Mouse (Mus musculus) liver, postnatal 0 days (tissue): ENCODE measurements around the gene Hnrnpu. TPM values are rescaled to one million over a fixed set of nuclear protein-coding genes. Genes with fewer than 3 reads are reported as not detected.

Source experiments
- ATAC-seq: fragments of 200-750 bp; cut with Nextera tagmentation; 2 replicates; pipeline ENCODE4 v1.8.0; 2017; ENCODE audit warnings: mild to moderate bottlenecking, moderate library complexity
- DNase-seq: peaks from one replicate; pipeline ENCODE4 v3.0.0-alpha.2; 2016
- H3K27ac ChIP-seq: fragments of 300-500 bp; sonication (generic); 2 replicates; pipeline ENCODE4 v1.5.1; 2014; ENCODE audit warnings: antibody characterized with exemption, moderate library complexity, mild to moderate bottlenecking, low read depth
- H3K27me3 ChIP-seq: fragments of 300-500 bp; sonication (generic); 2 replicates; pipeline ENCODE4 v1.6.1; 2014; ENCODE audit warnings: low read length, control low read depth, mixed read lengths; ENCODE audit not compliant: insufficient read depth
- H3K36me3 ChIP-seq: fragments of 300-500 bp; sonication (generic); replicated peaks from 2 replicates; pipeline ENCODE4 v1.6.1; 2014; ENCODE audit warnings: mild to moderate bottlenecking, control low read depth, low read length, moderate library complexity, mixed read lengths; ENCODE audit not compliant: insufficient read depth
- H3K4me1 ChIP-seq: fragments of 300-500 bp; sonication (generic); 2 replicates; pipeline ENCODE4 v1.6.1; 2014; ENCODE audit warnings: antibody characterized with exemption, mild to moderate bottlenecking, control low read depth; ENCODE audit not compliant: insufficient read depth
- H3K4me2 ChIP-seq: fragments of 300-500 bp; sonication (generic); 2 replicates; pipeline ENCODE4 v1.6.1; 2014; ENCODE audit warnings: low read depth, mild to moderate bottlenecking, low read length, moderate library complexity, mixed read lengths
- H3K4me3 ChIP-seq: fragments of 300-500 bp; sonication (generic); 2 replicates; pipeline ENCODE4 v1.5.1; 2014; ENCODE audit warnings: low read depth, low read length
- H3K9ac ChIP-seq: fragments of 300-500 bp; sonication (generic); replicated peaks from 2 replicates; pipeline ENCODE4 v1.6.1; 2014; ENCODE audit warnings: mild to moderate bottlenecking, moderate library complexity
- H3K9me3 ChIP-seq: fragments of 300-500 bp; sonication (generic); 2 replicates; pipeline ENCODE4 v1.6.1; 2016; ENCODE audit warnings: mild to moderate bottlenecking, control low read depth, low read length, mixed read lengths
- CTCF ChIP-seq: sonication (generic); IDR thresholded peaks from 2 replicates; pipeline ENCODE4 v1.5.1; 2016; ENCODE audit warnings: antibody characterized with exemption, low read depth
- EP300 ChIP-seq: IDR thresholded peaks from 2 replicates; pipeline ENCODE4 v1.6.1; 2016; ENCODE audit warnings: antibody characterized with exemption, low read depth, mild to moderate bottlenecking
- WGBS: fragments of 180-500 bp; shearing (Covaris S2); extraction: QIAGEN DNeasy Blood & Tissue Kit; methylation state at CpG from one replicate; pipeline ENCODE4 v1.1.7; 2014; ENCODE audit not compliant: insufficient replicate concordance; 5-methylcytosine and 5-hydroxymethylcytosine counted together
- polyA plus RNA-seq: library from polyadenylated mRNA; unstranded; fragments of >200 nt; fragmentation: Nextera tagmentation; extraction: Ambion mirVana; gene quantifications from 2 replicates; pipeline ENCODE4 v1.2.1, GENCODE M21; 2015

Hnrnpu gene
- polyA plus RNA-seq, 1 experiment from 2014 or later, result 106 TPM

DNA sequence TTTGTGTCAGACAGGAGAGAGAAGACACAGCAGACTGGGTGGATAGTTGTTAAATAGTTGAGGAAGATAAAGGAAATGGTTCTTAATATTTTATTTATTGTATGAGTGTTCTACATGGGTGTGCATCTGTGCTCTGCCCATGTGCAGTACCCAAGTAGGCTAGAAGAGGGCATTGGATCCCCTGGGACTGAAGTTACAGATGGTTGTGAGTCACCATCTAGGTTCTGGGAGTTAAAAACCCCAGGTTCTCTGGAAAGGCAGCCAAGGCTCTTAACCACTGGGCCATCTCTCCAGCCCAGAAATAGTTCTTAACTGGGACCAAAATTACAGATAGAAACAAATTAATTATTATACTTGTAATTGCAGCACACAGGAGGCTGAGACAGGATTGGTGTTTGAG is 37.8 kb upstream of the Hnrnpu start:
- H3K4me1 ChIP-seq, result peaks cover 5% of the 10 kb centered on the region; the same call in 1 of the 2 replicates
- no peaks in the 10 kb centered on the region for H3K27me3 ChIP-seq
- H3K4me2 ChIP-seq, result no peak overlapping the region
- H3K36me3 ChIP-seq, result no peaks in the 10 kb centered on the region
- DNase-seq (no peak), ATAC-seq (no peak)
- H3K9ac ChIP-seq, result no peak overlapping the region
- H3K4me3 ChIP-seq, result no peak overlapping the region
- TF ChIP-seq EP300, result no peak
- TF ChIP-seq CTCF, result no peak
- no peaks in the 10 kb centered on the region for H3K9me3 ChIP-seq
- no peak overlapping the region for H3K27ac ChIP-seq

DNA sequence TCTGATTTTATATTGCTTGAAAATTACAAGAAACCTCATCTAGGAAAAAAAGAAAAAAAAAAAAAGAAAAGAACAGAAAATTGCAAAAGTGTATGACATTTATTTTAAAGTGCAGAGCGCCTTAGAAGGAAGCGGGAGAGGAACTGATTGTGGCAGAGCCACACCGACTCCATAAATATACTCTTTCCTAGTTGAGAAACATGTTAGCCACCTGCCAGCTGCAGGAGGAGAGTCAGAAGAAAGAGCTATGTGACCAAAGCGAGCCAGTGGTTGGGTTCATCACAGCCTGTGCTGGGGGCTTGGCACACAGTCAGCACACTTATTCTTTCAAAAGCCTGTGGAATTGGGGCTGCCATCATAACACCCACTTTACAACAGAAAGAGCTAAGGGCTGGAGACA is 35.1 kb upstream of the Hnrnpu start:
- TF ChIP-seq EP300 (no peak), CTCF (no peak)
- Histone ChIP-seq H3K4me1 (peaks cover 19% of the 10 kb centered on the region), H3K4me2 (no peak overlapping the region), H3K9ac (no peak overlapping the region), H3K4me3 (no peak overlapping the region), H3K27me3 (no peaks in the 10 kb centered on the region), H3K9me3 (no peaks in the 10 kb centered on the region), H3K27ac (no peak overlapping the region), H3K36me3 (no peaks in the 10 kb centered on the region)
- DNase-seq (no peak), ATAC-seq (no peak)
- WGBS, result 61% methylated on average over 4 of the region's 4 CpGs

DNA sequence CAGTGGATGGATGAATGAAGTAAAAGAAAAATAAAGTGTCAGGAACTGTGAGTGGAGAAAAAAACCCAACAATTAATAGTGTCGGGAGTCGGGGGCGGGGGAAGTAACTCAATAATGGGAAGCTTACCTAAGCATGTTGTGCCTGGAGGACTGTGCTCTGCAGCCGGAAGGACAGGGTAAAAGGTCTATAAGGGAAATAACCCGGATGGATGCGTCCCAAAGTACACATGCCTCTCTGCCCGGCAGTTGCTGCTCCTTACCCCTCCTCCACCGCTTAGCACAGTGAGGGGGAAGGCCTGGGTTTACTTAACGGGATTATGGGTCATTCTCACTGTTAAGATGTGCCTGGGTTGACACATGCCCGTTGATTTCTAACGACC is 31.7 kb upstream of the Hnrnpu start:
- Histone ChIP-seq H3K4me2 (peak overlapping the region; percentile 78), H3K4me1 (peaks cover 15% of the 10 kb centered on the region), H3K9me3 (no peaks in the 10 kb centered on the region), H3K9ac (peak overlapping the region; percentile 68), H3K4me3 (peak overlapping the region; percentile 56), H3K27ac (peak overlapping the region; percentile 94), H3K27me3 (no peaks in the 10 kb centered on the region), H3K36me3 (no peaks in the 10 kb centered on the region)
- DNase-seq (peak; percentile 70), ATAC-seq (peak; percentile 89)
- under 1% methylated on average over 11 of the region's 11 CpGs for WGBS
- TF ChIP-seq CTCF (no peak), EP300 (peak; percentile 47; the same call in 1 of the 2 replicates)

DNA sequence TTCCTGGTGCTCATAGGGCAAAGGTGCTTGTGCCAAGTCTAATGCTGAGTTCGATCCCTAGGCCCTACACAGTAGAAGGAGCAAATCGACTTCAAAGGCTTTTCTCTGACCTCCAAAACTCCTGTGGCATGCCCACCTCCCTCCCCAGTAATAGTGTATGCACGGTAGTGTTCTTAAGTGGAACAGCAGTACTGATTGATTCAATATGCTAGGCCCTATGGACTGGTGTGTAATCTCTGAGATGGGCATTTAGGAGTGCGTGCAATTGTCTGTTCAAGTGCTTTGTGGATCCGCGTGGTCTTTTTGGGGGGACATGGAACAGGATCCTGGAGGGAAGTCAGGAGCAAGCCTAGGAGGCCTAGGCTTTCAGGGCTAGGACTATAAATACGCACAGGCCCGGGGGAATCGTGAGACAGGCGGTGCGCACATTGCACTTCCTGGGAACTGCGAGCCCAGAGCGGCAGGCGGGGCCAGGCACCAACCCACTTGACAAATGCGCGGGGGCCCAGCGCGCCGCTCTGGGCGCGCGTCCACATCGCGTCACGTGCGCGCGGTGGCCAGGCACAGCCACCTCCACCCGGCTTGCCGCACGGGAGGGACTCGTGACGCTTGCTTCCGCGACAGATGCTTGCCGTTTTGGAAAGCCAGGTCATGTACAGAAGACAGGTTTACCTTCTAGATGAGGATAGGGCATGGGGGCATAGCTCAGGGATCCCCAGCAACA is 31.1 kb upstream of the Hnrnpu start:
- TF ChIP-seq CTCF, result no peak
- TF ChIP-seq EP300, result no peak

DNA sequence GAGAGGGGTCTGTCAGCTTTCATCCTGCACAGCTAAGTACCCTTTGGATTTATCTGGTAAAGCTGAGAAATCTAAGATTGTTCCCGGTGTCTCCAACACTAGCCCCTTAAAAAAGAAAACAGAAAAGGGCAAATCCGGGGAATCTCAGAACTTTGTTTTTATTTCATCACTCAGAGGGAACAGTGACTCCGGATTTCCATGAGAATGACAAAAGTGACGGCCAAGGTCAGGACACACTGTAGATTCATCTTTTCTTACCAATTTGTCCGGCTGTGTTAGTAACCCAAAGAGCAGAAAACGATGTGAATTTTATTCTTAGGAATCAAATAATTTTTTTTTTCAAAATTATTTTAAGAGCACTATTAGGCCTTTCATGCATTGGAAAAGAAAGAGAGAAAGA is 30.5 kb upstream of the Hnrnpu start:
- no peaks in the 10 kb centered on the region for H3K9me3 ChIP-seq
- DNase-seq (no peak), ATAC-seq (no peak)
- peaks cover 15% of the 10 kb centered on the region for H3K4me1 ChIP-seq
- H3K36me3 ChIP-seq, result no peaks in the 10 kb centered on the region
- peak overlapping the region; percentile 78; the same call in 1 of the 2 replicates for H3K4me2 ChIP-seq
- WGBS, result 71% methylated on average over 6 of the region's 6 CpGs
- H3K27ac ChIP-seq, result peak overlapping the region; percentile 94
- no peak overlapping the region; the same call in 1 of the 2 replicates for H3K9ac ChIP-seq
- H3K4me3 ChIP-seq, result no peak overlapping the region
- no peaks in the 10 kb centered on the region for H3K27me3 ChIP-seq
- TF ChIP-seq CTCF (no peak), EP300 (no peak)

More for the DNA sequence above, 31.1 kb upstream of the Hnrnpu start:
- peak; percentile 98 for ATAC-seq
- Histone ChIP-seq H3K4me3 (peak overlapping the region; percentile 56), H3K36me3 (no peaks in the 10 kb centered on the region), H3K27ac (peak overlapping the region; percentile 94), H3K9ac (peak overlapping the region; percentile 68), H3K4me2 (peak overlapping the region; percentile 78), H3K9me3 (no peaks in the 10 kb centered on the region), H3K27me3 (no peaks in the 10 kb centered on the region), H3K4me1 (peaks cover 15% of the 10 kb centered on the region)
- WGBS, result 5% methylated on average over 33 of the region's 36 CpGs
- peak; percentile 92 for DNase-seq

DNA sequence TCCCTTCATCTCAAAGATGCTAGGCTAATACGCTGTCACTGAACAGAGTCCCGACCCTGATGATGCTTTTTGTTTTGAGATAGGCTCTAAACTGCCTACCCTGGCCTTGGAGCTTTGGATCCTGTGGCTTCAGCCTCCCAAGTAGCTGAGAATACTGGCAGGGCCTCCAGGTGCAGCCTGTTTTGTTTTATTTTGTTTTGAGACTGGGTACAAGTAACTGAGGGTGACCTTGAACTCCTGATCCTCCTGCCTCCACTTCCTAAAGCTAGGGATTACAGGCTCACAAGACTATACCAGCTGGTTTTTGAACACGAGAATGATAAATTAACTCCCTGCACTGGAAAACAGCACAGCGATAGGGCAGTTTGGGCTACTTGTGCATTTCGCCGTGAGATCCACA is 27.6 kb upstream of the Hnrnpu start:
- WGBS, result 79% methylated on average over 6 of the region's 6 CpGs
- no peak for ATAC-seq

More for the DNA sequence above, 27.6 kb upstream of the Hnrnpu start:
- H3K9ac ChIP-seq, result no peak overlapping the region
- peaks cover 12% of the 10 kb centered on the region for H3K4me1 ChIP-seq
- no peak for DNase-seq
- H3K4me3 ChIP-seq, result no peak overlapping the region
- TF ChIP-seq CTCF (no peak), EP300 (no peak)
- H3K4me2 ChIP-seq, result no peak overlapping the region
- no peaks in the 10 kb centered on the region for H3K36me3 ChIP-seq
- H3K27ac ChIP-seq, result no peak overlapping the region
- no peaks in the 10 kb centered on the region for H3K27me3 ChIP-seq
- H3K9me3 ChIP-seq, result no peaks in the 10 kb centered on the region
